Mouse (Mus musculus) kidney, adult 18-20 months (tissue): ENCODE results near the gene Dcaf12.
A peak's percentile ranks its signal among the peaks of the same experiment; 100 is the strongest.

Experiments
- DNase-seq: peaks from one replicate; pipeline ENCODE4 v3.0.0; 2021

Gene Dcaf12

DNA sequence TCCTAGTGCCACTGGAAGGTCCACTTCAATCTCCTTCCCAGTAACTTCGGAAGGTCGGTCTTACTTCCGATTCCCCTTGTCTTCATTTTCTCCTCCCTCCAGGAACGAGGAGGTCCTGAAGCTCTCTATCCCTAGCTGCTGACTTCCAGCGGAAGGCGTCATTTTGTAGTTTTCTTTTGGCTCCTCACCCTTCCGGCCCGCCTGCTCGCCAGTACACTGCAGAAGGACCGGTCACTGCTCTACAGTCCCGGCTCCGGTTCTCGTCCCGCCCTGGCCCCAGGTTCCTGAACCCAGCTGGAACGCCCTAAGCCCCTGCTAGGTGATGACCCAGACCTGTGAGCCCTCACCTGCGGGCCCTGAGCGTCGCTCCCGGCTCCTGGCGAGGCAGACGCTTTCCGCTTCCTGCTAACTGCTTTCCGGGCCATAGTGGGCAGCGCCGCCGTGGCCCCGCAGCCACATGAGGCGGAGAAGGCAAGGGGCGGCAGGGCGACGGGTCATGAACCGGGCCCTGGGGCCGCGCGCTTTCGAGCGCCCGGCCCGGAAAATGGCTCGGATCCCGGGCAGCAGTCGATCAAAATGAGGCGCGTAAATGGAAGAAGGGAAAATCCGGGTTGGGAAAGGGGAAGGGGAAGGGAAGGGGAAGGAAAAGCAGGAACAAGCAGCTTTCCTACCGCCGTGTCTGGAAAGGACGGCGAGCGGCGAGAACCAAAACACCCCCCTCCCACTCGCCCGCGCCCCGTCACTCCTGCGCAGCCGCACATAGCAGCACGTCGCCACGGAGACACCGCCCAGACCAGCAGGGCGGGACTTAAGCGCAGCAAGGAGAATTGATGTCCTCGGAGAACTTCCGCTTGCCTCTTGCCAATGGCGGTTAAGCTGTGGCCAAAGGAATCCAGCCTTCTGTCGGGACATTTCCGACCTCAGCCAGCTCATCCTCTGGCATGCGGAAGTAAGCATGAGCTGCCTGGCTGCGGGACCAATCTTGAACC lies at the start of gene Dcaf12:
Gene Dcaf12 (minus strand): TSS at position 749 of the 989 bp plus-strand sequence.
- DNase-seq: peak; percentile 95

GRCm38 (mm10) chr4:41361059-41361458 lies 46.4 kb upstream of the Dcaf12 start:
- no peak for DNase-seq

GRCm38 (mm10) chr4:41359358-41359757 lies 44.7 kb upstream of the Dcaf12 start:
- no peak for DNase-seq

DNA sequence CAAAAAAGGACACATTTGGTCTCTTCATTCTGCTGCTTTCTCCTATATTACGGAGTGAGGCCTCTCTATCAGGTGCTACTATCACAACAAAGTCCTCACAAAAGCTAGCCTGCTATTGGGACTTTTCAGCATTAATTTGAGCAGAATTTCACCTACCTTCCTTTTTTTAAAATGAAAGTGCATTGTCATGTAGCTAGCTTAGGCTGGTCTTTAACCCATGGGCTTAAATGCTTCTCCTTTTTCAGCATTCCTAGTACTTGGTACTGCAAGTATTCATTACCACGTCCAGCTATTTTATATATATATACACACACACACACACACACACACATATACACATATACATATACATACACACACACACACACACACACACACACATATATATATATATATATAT lies 44.0 kb upstream of the Dcaf12 start:
- DNase-seq: no peak

DNA sequence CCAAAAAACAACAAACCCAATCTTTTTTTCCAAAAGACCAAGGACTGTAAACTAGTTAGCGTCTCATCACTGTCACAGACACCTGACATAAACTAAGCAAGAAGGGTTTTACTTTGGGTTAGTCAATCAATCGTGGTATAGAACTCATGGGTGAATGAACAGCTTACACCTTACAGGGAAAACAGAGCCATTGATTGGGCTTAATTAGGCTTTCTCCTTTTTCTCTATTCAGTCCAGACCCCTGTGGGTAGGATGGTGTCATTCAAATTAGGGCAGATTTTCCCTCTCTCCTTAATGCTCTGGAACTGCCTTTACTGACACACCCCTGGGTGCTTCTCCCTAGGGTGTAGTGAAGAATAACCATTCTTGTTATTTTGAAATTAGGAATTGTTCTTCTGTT lies 42.5 kb upstream of the Dcaf12 start:
- DNase-seq: no peak

GRCm38 (mm10) chr4:41353265-41353664 lies 38.6 kb upstream of the Dcaf12 start:
- DNase-seq: no peak

- DNase-seq: no peak
These were observed 38.1 kb upstream of the Dcaf12 start for GRCm38 (mm10) chr4:41352758-41353157.

DNA sequence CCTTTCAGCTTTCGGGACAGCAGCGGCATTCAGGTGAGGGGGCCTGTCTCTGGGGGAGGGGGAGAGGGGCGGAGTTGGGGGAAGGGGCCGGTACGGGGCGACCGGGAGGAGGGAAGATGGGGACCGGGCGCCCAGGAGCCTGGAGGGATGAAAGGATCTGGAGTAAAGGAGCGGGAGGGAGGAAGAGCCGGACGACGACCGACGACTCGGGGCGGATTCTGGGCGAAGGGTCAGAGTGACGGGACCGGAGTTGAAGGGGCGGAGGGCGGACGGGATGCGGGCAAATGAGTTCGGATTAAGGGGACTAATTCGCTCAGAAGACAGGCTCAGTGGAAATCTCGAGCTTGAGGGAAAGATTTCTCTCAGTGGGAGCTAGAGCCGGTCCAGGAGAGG lies 34.5 kb upstream of the Dcaf12 start:
- no peak for DNase-seq

GRCm38 (mm10) chr4:41348584-41349198 lies 34.0 kb upstream of the Dcaf12 start, which contains the start of gene Ubap1:
TSS of gene Ubap1 (plus strand) at chr4:41348996.
- DNase-seq: peak; percentile 93

- no peak for DNase-seq
These were observed 33.1 kb upstream of the Dcaf12 start for GRCm38 (mm10) chr4:41347839-41348238.

DNA sequence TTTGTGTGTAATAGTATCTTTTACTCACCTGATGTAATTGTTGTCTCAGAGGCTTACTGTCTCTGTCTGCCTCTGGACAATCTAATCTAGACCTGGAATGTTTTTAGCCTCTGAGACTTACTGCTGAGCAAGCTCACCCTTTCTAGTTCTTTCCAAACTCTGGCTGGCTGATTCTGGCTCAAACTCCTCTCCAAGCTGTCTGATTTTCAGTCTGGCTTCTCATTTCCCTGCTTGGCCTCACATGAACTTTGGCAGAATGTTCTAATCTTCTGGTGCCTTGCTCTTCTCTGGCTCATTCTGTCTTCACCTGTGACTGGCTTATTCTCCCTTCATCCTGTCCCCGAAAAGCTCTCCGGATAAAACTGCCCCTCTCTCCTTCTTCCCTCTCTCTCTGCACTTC lies 31.3 kb upstream of the Dcaf12 start:
- peak; percentile 56 for DNase-seq

DNA sequence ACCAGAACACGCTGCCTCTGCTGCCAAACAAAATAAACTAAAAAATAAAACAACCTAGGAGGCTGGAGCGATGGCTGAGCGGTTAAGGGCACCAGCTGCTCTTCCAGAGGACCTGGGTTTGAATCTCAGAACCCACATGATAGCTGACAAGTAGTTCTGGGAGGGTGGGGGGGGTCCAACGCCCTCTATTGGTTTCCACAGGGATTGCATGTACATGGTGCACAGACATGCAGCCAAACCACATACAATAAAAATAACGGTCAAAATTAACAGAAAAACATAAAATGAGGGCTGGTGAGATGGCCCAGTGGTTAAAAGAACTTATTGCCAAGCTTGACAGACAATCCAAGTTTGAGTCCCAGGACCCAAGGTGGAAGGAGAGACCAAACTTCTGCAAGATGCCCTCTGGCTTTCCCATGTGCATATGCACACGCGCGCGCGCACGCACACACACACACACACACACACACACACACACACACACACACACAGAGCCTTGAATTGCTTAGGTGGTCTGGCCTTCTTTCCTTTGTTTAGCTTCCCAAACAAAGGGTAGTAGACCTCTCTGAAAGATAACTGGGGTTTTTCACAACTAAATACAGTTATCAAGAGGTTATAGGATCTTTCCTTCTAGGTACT lies 26.3 kb upstream of the Dcaf12 start:
- DNase-seq: no peak

DNA sequence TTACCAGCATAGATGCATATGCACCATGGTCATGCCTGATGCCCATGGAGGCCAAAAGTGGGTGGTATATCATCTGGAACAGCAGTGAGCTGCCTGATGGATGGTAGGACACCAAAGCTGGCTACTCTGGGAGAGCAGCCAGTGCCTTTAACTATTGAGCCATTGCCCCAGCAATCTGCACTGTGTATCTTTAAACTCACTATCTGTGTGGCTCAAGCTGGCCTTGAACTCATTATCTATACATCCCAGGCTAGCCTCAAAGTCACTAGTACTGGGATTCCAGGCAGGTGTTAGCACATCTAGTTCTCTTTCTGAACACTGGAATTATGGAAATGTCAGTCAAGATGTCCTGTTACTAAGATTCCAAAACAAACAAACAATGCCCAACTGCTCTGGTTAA lies 21.9 kb upstream of the Dcaf12 start:
- DNase-seq: no peak

DNA sequence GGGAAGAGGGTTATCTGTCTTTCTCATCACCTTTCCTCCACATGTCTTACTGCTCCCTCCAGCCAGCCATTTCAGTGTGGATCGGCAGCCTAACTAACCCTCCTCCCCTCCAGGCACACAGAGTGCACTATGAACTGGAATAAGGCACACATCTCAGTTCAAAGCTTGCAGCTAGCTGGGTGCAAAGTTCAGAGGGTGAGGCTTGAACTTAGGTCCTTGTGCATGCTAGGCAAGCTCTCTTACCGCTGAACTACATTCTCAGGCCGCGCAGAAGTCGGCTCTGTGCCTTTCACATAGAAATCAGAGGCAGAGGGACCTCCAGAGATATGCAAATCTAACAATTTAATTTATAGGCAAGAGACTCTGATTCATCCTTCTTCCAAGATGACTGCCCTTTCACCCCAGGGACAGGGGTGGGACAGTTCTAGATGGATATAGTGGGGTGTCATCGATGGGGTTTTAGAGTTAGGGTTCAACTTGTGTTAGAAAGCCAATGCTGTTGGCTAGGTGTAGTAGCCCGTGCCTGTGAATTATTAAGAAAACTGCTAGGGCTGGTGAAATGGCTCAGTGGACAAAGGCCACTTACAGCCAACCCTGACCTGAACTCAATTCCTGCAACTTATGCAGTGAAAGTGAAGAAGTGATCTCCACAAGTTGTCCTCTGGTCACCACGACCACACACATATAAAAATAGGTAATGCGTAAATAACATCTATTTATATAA lies 17.2 kb upstream of the Dcaf12 start:
- DNase-seq: peak; percentile 58

GRCm38 (mm10) chr4:41331085-41331484 lies 16.4 kb upstream of the Dcaf12 start:
- no peak for DNase-seq

DNA sequence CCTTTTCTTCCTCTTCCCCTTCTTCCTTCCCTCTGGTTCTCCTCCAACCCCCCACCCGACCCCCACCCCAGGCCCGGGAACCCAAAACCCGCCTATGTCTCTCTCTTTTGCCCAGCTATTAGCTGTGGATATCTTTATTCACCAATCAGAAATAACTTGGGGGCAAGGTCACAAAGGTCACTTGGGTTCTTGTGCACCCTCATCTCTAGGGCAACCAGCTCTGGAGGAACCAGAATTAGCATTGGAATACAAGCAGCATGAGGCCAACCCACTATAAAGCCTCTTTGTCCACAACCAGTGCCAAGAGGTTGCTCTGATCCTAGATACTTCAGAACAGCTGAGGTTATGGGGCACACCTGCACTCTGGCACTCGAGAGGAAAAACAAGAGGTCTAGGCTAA lies 14.8 kb upstream of the Dcaf12 start:
- no peak for DNase-seq

- DNase-seq: no peak
These were observed 12.2 kb upstream of the Dcaf12 start for GRCm38 (mm10) chr4:41326876-41327275.

GRCm38 (mm10) chr4:41320971-41321370 lies 6.3 kb upstream of the Dcaf12 start:
- DNase-seq: no peak

DNA sequence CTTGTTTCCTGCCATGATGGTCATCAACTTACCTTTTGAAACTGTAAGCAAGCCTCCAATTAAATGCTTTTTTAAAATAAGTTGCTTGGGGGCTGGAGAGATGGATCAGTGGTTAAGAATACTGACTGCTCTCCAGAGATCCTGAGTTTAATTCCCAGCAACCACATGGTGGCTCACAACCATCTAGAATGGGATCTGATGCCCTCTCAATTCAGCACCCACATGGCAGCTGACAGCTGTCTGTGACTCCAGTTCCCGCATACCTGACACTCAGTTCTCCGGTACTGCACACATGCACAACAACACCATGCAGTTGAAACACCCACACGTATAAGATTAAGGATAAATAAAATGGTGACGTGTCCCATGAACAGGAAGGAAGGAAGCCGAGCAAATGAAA lies 3.6 kb upstream of the Dcaf12 start:
- peak; percentile 14 for DNase-seq

DNA sequence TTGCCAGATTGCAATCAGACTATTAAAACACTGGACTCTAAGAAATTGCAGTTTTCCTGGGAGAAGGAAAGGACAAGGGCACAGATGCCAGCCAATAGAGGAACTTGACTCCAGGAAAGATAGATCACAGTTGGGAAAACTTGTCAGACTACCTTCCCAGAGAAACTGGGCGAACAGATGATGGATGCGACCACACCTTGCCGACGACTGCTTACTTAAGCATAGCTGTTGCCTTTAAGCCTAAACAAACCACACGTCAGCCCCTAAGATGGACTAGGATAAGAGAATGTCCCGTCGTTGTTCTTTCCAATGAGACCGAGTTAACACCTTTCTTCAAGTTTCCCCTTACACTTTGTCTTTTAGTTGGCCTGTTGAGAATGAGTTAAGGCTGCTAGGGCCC lies 484 bp upstream of the Dcaf12 start:
- DNase-seq: no peak

- DNase-seq: no peak
These were observed 967 bp downstream of the Dcaf12 start for GRCm38 (mm10) chr4:41313722-41314121.

- no peak for DNase-seq
These were observed 3.8 kb downstream of the Dcaf12 start for GRCm38 (mm10) chr4:41310567-41311563.
